Mouse (Mus musculus) stomach, postnatal 0 days (tissue): ENCODE data around the gene Sdcbp2. TPM values are rescaled to one million over a fixed set of nuclear protein-coding genes. Genes with fewer than 3 reads are reported as not detected.

ENCODE experiments used
- ATAC-seq: fragments of 200-750 bp; cut with Nextera tagmentation; 2 replicates; pipeline ENCODE4 v1.8.0; 2017; ENCODE audit not compliant: low FRiP score, low TSS enrichment
- DNase-seq: peaks from one replicate; pipeline ENCODE4 v3.0.0-alpha.2; 2016; ENCODE audit warnings: low spot score
- H3K27ac ChIP-seq: fragments of 300-500 bp; sonication (generic); replicated peaks from 2 replicates; pipeline ENCODE4 v1.5.1; 2014; ENCODE audit warnings: mild to moderate bottlenecking, control low read depth
- H3K27me3 ChIP-seq: fragments of 300-500 bp; sonication (generic); 2 replicates; pipeline ENCODE4 v1.6.1; 2014; ENCODE audit warnings: low read length; ENCODE audit not compliant: control insufficient read depth, insufficient read depth
- H3K36me3 ChIP-seq: fragments of 300-500 bp; sonication (generic); 2 replicates; pipeline ENCODE4 v1.6.1; 2014; ENCODE audit warnings: low read length, mixed read lengths; ENCODE audit not compliant: control insufficient read depth, insufficient read depth
- H3K4me1 ChIP-seq: fragments of 300-500 bp; sonication (generic); replicated peaks from 2 replicates; pipeline ENCODE4 v1.6.1; 2014; ENCODE audit warnings: antibody characterized with exemption; ENCODE audit not compliant: control insufficient read depth, insufficient read depth
- H3K4me2 ChIP-seq: fragments of 300-500 bp; sonication (generic); replicated peaks from 2 replicates; pipeline ENCODE4 v1.6.1; 2014; ENCODE audit warnings: low read depth, mild to moderate bottlenecking, control low read depth, moderate library complexity
- H3K4me3 ChIP-seq: fragments of 300-500 bp; sonication (generic); 2 replicates; pipeline ENCODE4 v1.5.1; 2014; ENCODE audit warnings: low read depth, low read length, control low read depth
- H3K9ac ChIP-seq: fragments of 300-500 bp; sonication (generic); 2 replicates; pipeline ENCODE4 v1.6.1; 2014; ENCODE audit warnings: mild to moderate bottlenecking, low read length, control low read depth, mixed read lengths
- H3K9me3 ChIP-seq: fragments of 300-500 bp; sonication (generic); 2 replicates; pipeline ENCODE4 v1.6.1; 2016; ENCODE audit warnings: low read length; ENCODE audit not compliant: control insufficient read depth
- CTCF ChIP-seq: IDR thresholded peaks from 2 replicates; pipeline ENCODE4 v1.5.1; 2016; ENCODE audit warnings: antibody characterized with exemption, low read depth, mild to moderate bottlenecking, moderate library complexity
- EP300 ChIP-seq: optimal IDR thresholded peaks from 2 replicates; pipeline ENCODE3; 2016; ENCODE audit warnings: antibody characterized with exemption
- WGBS: fragments of 180-500 bp; shearing (Covaris S2); extraction: QIAGEN DNeasy Blood & Tissue Kit; methylation state at CpG from one replicate; pipeline ENCODE4 v1.1.7; 2014; 5-methylcytosine and 5-hydroxymethylcytosine counted together
- polyA plus RNA-seq: library from polyadenylated mRNA; unstranded; fragments of >200 nt; fragmentation: Nextera tagmentation; extraction: Ambion mirVana; gene quantifications from 2 replicates; pipeline ENCODE4 v1.2.1, GENCODE M21; 2015

Gene Sdcbp2
- polyA plus RNA-seq, 1 experiment from 2014 or later: 156 TPM

- TF ChIP-seq CTCF (peak; percentile 34; the same call in 1 of the 2 replicates), EP300 (no peak)
- Histone ChIP-seq H3K4me2 (peak within 1 kb of the TSS; percentile 83), H3K4me3 (peak within 1 kb of the TSS; percentile 90), H3K9ac (peak within 1 kb of the TSS; percentile 96), H3K27me3 (no peaks in the 10 kb centered on the region), H3K9me3 (no peaks in the 10 kb centered on the region), H3K27ac (peak within 1 kb of the TSS; percentile 98), H3K36me3 (0 out of 2 replicates have a peak, but pooled peaks cover 8% of the 10 kb centered on the region), H3K4me1 (peaks cover 7% of the 10 kb centered on the region; the same call in 1 of the 2 replicates)
- ATAC-seq: peak; percentile 95
- under 1% methylated on average over 77 of the region's 93 CpGs for WGBS
- DNase-seq: peak; percentile 97
Measured at GRCm38 (mm10) chr2:151542323-151543062, 29.9 kb upstream of the Sdcbp2 start, which contains the start of gene Fkbp1a. Gene Fkbp1a (plus strand): TSS chr2:151542483.

DNA sequence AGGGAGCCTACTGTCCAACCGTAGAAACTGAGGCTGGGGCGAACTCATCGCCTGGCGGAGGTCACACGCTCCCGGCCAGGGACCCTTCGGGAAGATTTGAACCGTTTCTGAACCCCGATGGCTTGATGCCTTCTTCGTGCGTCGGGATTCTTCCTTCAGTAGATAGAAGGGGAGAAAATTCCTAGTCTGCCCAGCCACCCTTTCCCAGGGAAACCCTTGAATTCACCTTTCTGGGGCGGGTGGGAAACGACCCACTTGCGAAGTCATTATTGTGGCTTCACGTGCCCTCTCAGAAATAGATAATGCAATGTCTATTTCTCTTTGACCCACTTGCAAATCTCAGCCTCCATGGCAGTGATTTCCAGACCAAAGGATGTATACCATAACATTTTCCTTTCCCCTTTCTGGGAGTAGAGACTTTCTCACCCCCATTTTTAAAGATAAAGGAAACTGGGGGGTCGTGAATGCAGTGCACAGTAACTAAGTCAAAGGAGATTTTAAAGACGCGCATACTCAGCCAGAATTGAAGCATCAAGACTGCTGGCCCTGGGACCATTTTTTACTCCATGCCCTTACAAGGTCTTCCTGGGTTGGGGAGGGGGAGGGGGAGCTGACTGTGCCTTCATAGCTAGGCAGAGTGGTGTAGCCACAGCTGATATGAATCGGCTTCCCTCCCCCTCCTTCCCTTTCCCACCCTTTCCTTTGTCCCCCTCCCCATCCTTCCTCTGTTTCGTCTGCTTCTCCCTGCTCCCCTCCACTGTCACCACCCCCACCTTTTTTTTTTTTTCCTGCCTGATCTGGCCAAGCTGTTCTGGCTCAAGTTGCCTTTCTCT, 29.1 kb upstream of the Sdcbp2 start:
- WGBS: 2% methylated on average over 21 of the region's 21 CpGs
- ATAC-seq: no peak
- Histone ChIP-seq H3K4me2 (peak overlapping the region; percentile 83), H3K27me3 (no peaks in the 10 kb centered on the region), H3K9me3 (no peaks in the 10 kb centered on the region), H3K4me3 (peak overlapping the region; percentile 90), H3K36me3 (0 out of 2 replicates have a peak, but pooled peaks cover 10% of the 10 kb centered on the region), H3K4me1 (peaks cover 7% of the 10 kb centered on the region; the same call in 1 of the 2 replicates), H3K9ac (peak overlapping the region; percentile 96), H3K27ac (peak overlapping the region; percentile 98)
- TF ChIP-seq CTCF (no peak), EP300 (no peak)
- DNase-seq: peak; percentile 52

- TF ChIP-seq CTCF (no peak), EP300 (no peak)
- Histone ChIP-seq H3K36me3 (0 out of 2 replicates have a peak, but pooled peaks cover 10% of the 10 kb centered on the region), H3K27ac (no peak overlapping the region), H3K4me1 (peaks cover 7% of the 10 kb centered on the region; the same call in 1 of the 2 replicates), H3K9ac (no peak overlapping the region), H3K27me3 (no peaks in the 10 kb centered on the region), H3K4me2 (peak overlapping the region; percentile 83; the same call in 1 of the 2 replicates), H3K4me3 (no peak overlapping the region), H3K9me3 (no peaks in the 10 kb centered on the region)
- ATAC-seq (no peak), DNase-seq (peak; percentile 23)
- 51% methylated on average over 6 of the region's 6 CpGs for WGBS
Measured at GRCm38 (mm10) chr2:151544673-151545072, 27.7 kb upstream of the Sdcbp2 start.

DNA sequence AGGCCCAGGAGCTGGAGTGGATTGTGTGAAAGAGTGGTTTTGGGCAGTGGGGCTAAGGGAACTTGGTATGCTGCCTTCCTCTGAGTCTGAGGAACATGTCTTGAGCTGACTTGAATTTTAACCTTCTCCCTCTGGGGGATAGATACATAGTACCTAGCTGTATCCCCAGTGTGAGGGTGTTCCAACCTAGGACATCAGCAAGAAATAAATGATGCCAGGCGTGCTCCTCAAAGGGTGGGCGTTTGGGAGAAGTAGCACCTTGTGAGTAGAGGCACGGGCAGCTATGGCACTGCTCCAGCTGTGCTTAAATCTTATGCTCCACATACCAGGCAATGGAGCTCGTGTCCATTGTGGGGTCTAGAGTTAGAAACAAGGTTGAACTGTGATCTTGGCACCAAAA, 25.9 kb upstream of the Sdcbp2 start:
- Histone ChIP-seq H3K4me2 (no peak overlapping the region), H3K9ac (no peak overlapping the region), H3K4me3 (no peak overlapping the region), H3K27ac (no peak overlapping the region), H3K36me3 (0 out of 2 replicates have a peak, but pooled peaks cover 10% of the 10 kb centered on the region), H3K9me3 (no peaks in the 10 kb centered on the region), H3K27me3 (no peaks in the 10 kb centered on the region), H3K4me1 (peaks cover 4% of the 10 kb centered on the region; the same call in 1 of the 2 replicates)
- ATAC-seq (no peak), DNase-seq (no peak)
- TF ChIP-seq CTCF (no peak), EP300 (no peak)
- 87% methylated on average over 4 of the region's 4 CpGs for WGBS

DNA sequence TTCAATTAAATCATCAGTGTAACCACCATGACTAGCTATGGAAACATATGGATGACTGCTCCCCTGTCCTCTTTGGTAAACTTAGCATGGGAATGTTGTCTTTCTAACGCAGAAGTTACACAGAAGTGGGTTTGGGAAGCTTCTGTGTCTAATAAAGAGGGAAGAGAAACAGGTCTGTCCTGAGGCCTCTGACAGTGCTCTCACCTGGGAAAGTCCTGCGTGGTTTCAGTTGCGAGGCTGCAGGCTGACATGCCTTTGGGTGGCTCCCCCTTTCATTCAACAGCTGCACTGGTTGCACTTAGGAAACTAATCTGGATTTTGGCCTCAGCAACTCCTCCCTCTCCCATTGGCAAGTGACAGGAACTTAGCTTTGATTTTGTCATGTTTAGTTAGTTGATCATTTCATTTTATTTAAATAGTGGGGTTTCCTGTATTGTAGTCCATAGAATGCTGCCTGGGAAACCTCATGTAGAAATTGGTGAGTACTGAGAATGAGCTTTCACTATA, 22.8 kb upstream of the Sdcbp2 start:
- H3K27me3 ChIP-seq: no peaks in the 10 kb centered on the region
- DNase-seq: no peak
- H3K9ac ChIP-seq: no peak overlapping the region
- H3K4me1 ChIP-seq: no peaks in the 10 kb centered on the region
- H3K27ac ChIP-seq: no peak overlapping the region
- H3K4me3 ChIP-seq: no peak overlapping the region
- H3K4me2 ChIP-seq: no peak overlapping the region
- TF ChIP-seq CTCF (no peak), EP300 (no peak)
- peaks cover 13% of the 10 kb centered on the region; the same call in 1 of the 2 replicates for H3K36me3 ChIP-seq
- WGBS: 79% methylated on average over 3 of the region's 3 CpGs
- no peaks in the 10 kb centered on the region for H3K9me3 ChIP-seq
- no peak for ATAC-seq
